Mouse (Mus musculus) ES-Bruce4 (cell line): Measurements from ENCODE around the gene Srrd. TPM values are rescaled to one million over a fixed set of nuclear protein-coding genes. Genes with fewer than 3 reads are reported as not detected.

Experiments
- H3K27ac ChIP-seq: 2 replicates; pipeline ENCODE4 v1.5.1; 2012; ENCODE audit warnings: low read length, inconsistent platforms; ENCODE audit not compliant: insufficient read depth
- H3K27me3 ChIP-seq: 2 replicates; pipeline ENCODE4 v1.6.1; 2012; ENCODE audit warnings: mild to moderate bottlenecking, low read length, inconsistent platforms; ENCODE audit not compliant: control insufficient read depth, poor library complexity, insufficient read depth, severe bottlenecking
- H3K36me3 ChIP-seq: 2 replicates; pipeline ENCODE4 v1.6.1; 2012; ENCODE audit warnings: inconsistent platforms, mild to moderate bottlenecking, low read length, moderate library complexity; ENCODE audit not compliant: control insufficient read depth, poor library complexity, insufficient read depth, severe bottlenecking
- H3K4me1 ChIP-seq: one replicate; pipeline ENCODE4 v1.8.1; 2011; ENCODE audit warnings: low read length; ENCODE audit not compliant: control insufficient read depth, insufficient read depth
- H3K4me3 ChIP-seq: 2 replicates; pipeline ENCODE4 v1.5.1; 2011; ENCODE audit warnings: low read depth, mild to moderate bottlenecking, low read length
- H3K9ac ChIP-seq: 2 replicates; pipeline ENCODE4 v1.6.1; 2012; ENCODE audit warnings: low read depth, mild to moderate bottlenecking, inconsistent platforms; ENCODE audit not compliant: poor library complexity, severe bottlenecking
- H3K9me3 ChIP-seq: replicated peaks from 2 replicates; pipeline ENCODE4 v1.6.1; 2012; ENCODE audit warnings: mild to moderate bottlenecking, low read length, inconsistent platforms; ENCODE audit not compliant: control insufficient read depth, poor library complexity, insufficient read depth, severe bottlenecking
- CTCF ChIP-seq: IDR thresholded peaks from one replicate; pipeline ENCODE4 v1.8.1; 2011; ENCODE audit warnings: low read depth, low read length
- EP300 ChIP-seq: IDR thresholded peaks from 2 replicates; pipeline ENCODE4 v1.6.1; 2011; ENCODE audit warnings: low read depth, low read length; ENCODE audit not compliant: insufficient read depth
- POLR2A ChIP-seq: IDR thresholded peaks from one replicate; pipeline ENCODE4 v1.8.1; 2011; ENCODE audit warnings: low read length; ENCODE audit not compliant: insufficient read depth
- polyA plus RNA-seq: library from polyadenylated mRNA; stranded (reverse); fragments of >200 nt; gene quantifications from 2 replicates; pipeline ENCODE4 v1.2.4, GENCODE M21; 2011; ENCODE audit warnings: low read depth; ENCODE audit not compliant: missing spikeins, insufficient read depth, insufficient read length

Gene Srrd
- polyA plus RNA-seq, 1 experiment = 19.1 TPM

GRCm38 (mm10) chr5:112325546-112326445 lies 17.0 kb downstream of the Srrd start, which contains the start of gene Tfip11:
Gene Tfip11, plus strand, starts transcription at chr5:112326358.
- H3K4me1 ChIP-seq = no peaks in the 10 kb centered on the region
- H3K27me3 ChIP-seq = no peaks in the 10 kb centered on the region
- no peak for TF ChIP-seq CTCF
- TF ChIP-seq EP300 = 0 out of 2 replicates have a peak, but pooled peaks have one; percentile 29
- peak; percentile 29 for TF ChIP-seq POLR2A
- peak within 1 kb of the TSS; percentile 52 for H3K9ac ChIP-seq
- peak within 1 kb of the TSS; percentile 97 for H3K4me3 ChIP-seq
- H3K9me3 ChIP-seq = no peaks in the 10 kb centered on the region
- H3K36me3 ChIP-seq = peaks cover 3% of the 10 kb centered on the region; the same call in 1 of the 2 replicates
- H3K27ac ChIP-seq = no peak within 1 kb of the TSS

DNA sequence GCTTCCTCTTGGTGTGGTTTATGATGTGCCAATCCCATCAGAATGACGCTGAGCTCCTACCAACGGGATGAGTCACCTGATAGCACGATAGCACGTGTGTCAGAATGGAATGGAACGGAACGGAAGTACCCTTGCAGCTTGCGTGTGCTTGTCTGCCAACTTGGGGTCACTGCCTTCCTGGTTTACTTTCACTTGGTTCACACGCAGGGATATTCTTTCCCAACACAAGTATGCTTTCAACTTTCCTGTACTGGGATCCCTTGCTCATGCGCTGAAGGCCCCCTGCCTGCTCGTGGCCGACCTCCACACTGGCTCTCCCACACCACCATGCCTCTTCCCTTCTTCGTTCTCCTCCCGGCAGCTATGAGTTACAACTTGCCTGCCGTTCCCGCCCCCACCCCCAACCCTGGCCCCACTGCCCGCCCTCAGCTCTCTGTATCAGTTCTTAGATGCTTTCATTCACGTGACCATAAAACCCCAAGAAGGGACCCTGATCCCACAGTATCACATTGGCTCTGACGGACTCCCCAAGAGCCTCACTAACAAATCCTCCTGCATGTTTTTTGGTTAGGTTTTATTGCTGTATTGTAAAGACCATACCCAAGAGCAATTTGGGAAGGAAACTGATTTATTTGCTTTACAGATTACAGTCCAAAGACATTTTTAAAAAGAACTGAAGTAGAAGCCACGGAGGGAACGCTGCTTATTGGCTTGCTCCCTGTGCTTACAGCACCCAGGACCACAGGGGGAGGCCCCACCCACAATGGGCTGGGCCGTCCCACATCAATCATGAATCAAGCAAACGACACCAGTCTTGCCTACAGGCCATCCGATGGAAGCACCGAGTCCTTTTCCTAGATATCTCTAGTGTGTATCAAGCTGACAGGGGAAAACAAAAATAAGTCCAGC lies 17.9 kb downstream of the Srrd start:
- Histone ChIP-seq H3K27ac (no peak overlapping the region), H3K9ac (no peak overlapping the region), H3K27me3 (no peaks in the 10 kb centered on the region)

DNA sequence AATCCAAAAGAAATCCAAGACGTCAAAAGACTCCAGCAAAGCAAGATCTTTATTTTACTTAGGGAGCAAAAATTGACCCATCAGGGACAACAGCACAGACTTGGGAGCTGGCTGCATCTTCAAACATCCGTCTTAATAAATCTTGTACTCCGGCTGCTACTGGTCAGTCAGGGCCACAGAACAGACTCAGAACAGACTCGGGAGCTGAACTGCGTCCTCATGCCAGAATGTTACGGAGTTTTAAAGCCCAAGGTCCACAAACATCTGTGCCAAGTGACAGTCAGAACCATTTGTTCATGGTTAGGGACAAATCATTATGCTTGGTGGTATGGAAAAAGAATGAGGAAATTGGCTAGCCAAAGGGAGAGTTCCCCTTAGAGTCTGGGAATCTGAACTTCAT lies 19.6 kb downstream of the Srrd start:
- no peak for TF ChIP-seq EP300
- no peak for TF ChIP-seq CTCF
- no peak for TF ChIP-seq POLR2A
- H3K4me1 ChIP-seq = no peaks in the 10 kb centered on the region
- no peak overlapping the region for H3K9ac ChIP-seq
- H3K36me3 ChIP-seq = no peaks in the 10 kb centered on the region
- no peak overlapping the region for H3K27ac ChIP-seq
- no peaks in the 10 kb centered on the region for H3K9me3 ChIP-seq
- no peaks in the 10 kb centered on the region for H3K27me3 ChIP-seq
- H3K4me3 ChIP-seq = no peak overlapping the region

More for the DNA sequence above, 17.9 kb downstream of the Srrd start:
- no peaks in the 10 kb centered on the region for H3K9me3 ChIP-seq
- H3K4me1 ChIP-seq = no peaks in the 10 kb centered on the region
- H3K36me3 ChIP-seq = peaks cover 3% of the 10 kb centered on the region; the same call in 1 of the 2 replicates
- TF ChIP-seq POLR2A = peak; percentile 33
- no peak for TF ChIP-seq EP300
- 0 out of 2 replicates have a peak overlapping the region, but pooled peaks have one; percentile 18 for H3K4me3 ChIP-seq

- no peak overlapping the region for H3K4me3 ChIP-seq
- TF ChIP-seq CTCF (no peak), POLR2A (no peak), EP300 (no peak)
- no peaks in the 10 kb centered on the region for H3K9me3 ChIP-seq
- no peak overlapping the region for H3K27ac ChIP-seq
- H3K4me1 ChIP-seq = no peaks in the 10 kb centered on the region
- no peaks in the 10 kb centered on the region for H3K36me3 ChIP-seq
- no peak overlapping the region for H3K9ac ChIP-seq
- H3K27me3 ChIP-seq = no peaks in the 10 kb centered on the region
Measured at GRCm38 (mm10) chr5:112321376-112321775, 21.5 kb downstream of the Srrd start.

- no peak overlapping the region for H3K9ac ChIP-seq
- H3K27ac ChIP-seq = no peak overlapping the region
- no peaks in the 10 kb centered on the region for H3K27me3 ChIP-seq
- no peak overlapping the region for H3K4me3 ChIP-seq
- TF ChIP-seq CTCF (no peak), EP300 (no peak), POLR2A (no peak)
- no peaks in the 10 kb centered on the region for H3K36me3 ChIP-seq
- H3K4me1 ChIP-seq = no peaks in the 10 kb centered on the region
- no peaks in the 10 kb centered on the region for H3K9me3 ChIP-seq
Measured at GRCm38 (mm10) chr5:112320936-112321335, 21.9 kb downstream of the Srrd start.
